Mouse (Mus musculus) heart, embryonic 11.5 days (tissue): ENCODE measurements around the gene Rhbdl1. TPM values are rescaled to one million over a fixed set of nuclear protein-coding genes. Genes with fewer than 3 reads are reported as not detected.
"Not testable (repeated sequence)": the region's sequence is repeated elsewhere in the genome, so short reads cannot be mapped to it uniquely, and the experiment has no call there.

Experiments used
- ATAC-seq: fragments of 200-750 bp; cut with Nextera tagmentation; replicated peaks from 2 replicates; pipeline ENCODE4 v1.8.0; 2017; ENCODE audit warnings: moderate library complexity; ENCODE audit not compliant: insufficient number of reproducible peaks, low FRiP score, low TSS enrichment
- H3K27ac ChIP-seq: fragments of 300-500 bp; sonication (generic); 2 replicates; pipeline ENCODE4 v1.5.1; 2014; ENCODE audit warnings: mild to moderate bottlenecking, low read depth, low read length
- H3K27me3 ChIP-seq: fragments of 300-500 bp; sonication (generic); 2 replicates; pipeline ENCODE4 v1.6.1; 2014; ENCODE audit warnings: mild to moderate bottlenecking, low read length, mixed read lengths; ENCODE audit not compliant: control insufficient read depth, insufficient read depth
- H3K36me3 ChIP-seq: fragments of 300-500 bp; sonication (generic); 2 replicates; pipeline ENCODE4 v1.6.1; 2014; ENCODE audit warnings: mild to moderate bottlenecking, low read length, moderate library complexity, mixed read lengths; ENCODE audit not compliant: control insufficient read depth, insufficient read depth
- H3K4me1 ChIP-seq: fragments of 300-500 bp; sonication (generic); 2 replicates; pipeline ENCODE4 v1.6.1; 2014; ENCODE audit warnings: low read length; ENCODE audit not compliant: control insufficient read depth, insufficient read depth
- H3K4me2 ChIP-seq: fragments of 300-500 bp; sonication (generic); 2 replicates; pipeline ENCODE4 v1.6.1; 2014; ENCODE audit warnings: mild to moderate bottlenecking, moderate library complexity
- H3K4me3 ChIP-seq: fragments of 300-500 bp; sonication (generic); 2 replicates; pipeline ENCODE4 v1.5.1; 2014; ENCODE audit warnings: low read depth, low read length
- H3K9ac ChIP-seq: fragments of 300-500 bp; sonication (generic); 2 replicates; pipeline ENCODE4 v1.6.1; 2014; ENCODE audit warnings: mild to moderate bottlenecking, low read depth, low read length, moderate library complexity
- H3K9me3 ChIP-seq: fragments of 300-500 bp; sonication (generic); replicated peaks from 2 replicates; pipeline ENCODE4 v1.6.1; 2016; ENCODE audit warnings: low read length; ENCODE audit not compliant: control insufficient read depth
- WGBS: fragments of 180-500 bp; shearing (Covaris S2); extraction: QIAGEN DNeasy Blood & Tissue Kit; methylation state at CpG from one replicate; pipeline ENCODE4 v1.1.7; 2014; ENCODE audit not compliant: insufficient replicate concordance; 5-methylcytosine and 5-hydroxymethylcytosine counted together
- polyA plus RNA-seq: library from polyadenylated mRNA; unstranded; fragments of >200 nt; fragmentation: Nextera tagmentation; extraction: Ambion mirVana; gene quantifications from 2 replicates; pipeline ENCODE4 v1.2.1, GENCODE M21; 2014

Rhbdl1 gene
- polyA plus RNA-seq, 1 experiment from 2014 or later = 2.5 TPM

DNA sequence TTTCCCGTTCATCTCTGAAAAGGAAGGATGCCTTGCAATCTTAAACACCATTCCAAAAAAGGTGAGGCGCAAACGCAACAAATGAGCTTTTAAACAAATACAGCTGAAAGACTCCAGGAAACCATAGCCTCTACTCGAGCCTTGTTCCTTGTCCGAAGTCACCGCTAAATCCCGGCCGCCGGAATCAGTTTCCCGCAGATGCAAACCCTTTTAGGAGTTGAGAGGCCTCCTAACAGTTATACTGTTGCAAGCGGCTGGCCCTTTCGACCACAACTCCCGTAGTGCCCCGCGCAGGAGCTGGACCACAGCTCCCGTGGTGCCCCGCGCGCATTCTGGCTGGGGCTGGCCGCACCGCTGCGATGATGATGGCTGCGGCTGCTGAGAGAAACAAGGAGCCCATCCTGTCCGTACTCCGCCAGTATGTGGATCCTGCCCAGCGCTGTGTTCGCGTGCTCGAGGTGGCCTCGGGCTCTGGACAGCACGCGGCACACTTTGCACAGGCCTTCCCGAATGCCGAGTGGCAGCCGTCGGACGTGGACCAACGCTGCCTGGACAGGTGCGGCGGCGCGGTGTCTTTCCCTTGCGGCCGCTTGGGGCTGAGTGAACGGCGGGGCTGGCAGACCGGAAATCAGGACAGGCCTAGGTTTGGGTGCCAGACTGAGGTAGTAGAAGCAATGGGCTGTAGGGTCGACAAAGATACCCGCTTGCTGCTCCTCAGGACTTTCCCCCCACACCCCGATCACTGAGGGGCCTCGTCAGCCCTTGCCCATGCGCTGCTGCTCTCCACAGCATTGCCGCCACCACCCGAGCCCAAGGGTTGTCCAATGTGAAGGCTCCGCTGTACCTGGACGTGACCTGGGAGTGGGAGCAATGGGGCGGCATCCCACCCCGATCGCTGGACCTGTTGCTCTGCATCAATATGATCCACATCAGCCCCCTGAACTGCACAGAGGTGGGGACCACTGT is 38.4 kb upstream of the Rhbdl1 start:
- peaks cover 20% of the 10 kb centered on the region for H3K4me1 ChIP-seq
- H3K9ac ChIP-seq = peak overlapping the region; percentile 80
- H3K27ac ChIP-seq = peak overlapping the region; percentile 89
- ATAC-seq = peak; percentile 80
- no peaks in the 10 kb centered on the region for H3K9me3 ChIP-seq
- no peaks in the 10 kb centered on the region for H3K27me3 ChIP-seq
- peak overlapping the region; percentile 96 for H3K4me2 ChIP-seq
- peaks cover 4% of the 10 kb centered on the region; the same call in 1 of the 2 replicates for H3K36me3 ChIP-seq
- H3K4me3 ChIP-seq = peak overlapping the region; percentile 85
- WGBS = 1% methylated on average over 59 of the region's 59 CpGs

DNA sequence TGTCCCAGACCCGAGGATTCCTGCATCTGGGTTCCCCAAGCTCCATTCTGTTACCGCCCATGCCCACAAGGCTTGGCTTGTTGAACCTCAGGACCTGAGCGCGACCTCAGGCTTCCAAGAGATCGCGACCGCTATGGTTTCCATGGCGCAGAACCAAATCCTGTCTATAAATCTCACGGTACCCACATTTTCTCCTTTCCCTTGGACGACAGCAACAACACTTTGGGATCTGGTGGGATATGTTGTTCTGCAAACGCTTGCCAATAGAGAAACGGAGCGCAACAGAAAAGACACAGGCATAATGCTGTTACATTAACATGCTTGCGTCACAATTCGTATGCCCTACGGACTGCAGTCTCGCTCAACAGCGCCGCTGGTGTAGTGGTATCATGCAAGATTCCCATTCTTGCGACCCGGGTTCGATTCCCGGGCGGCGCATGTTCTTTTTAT is 37.7 kb upstream of the Rhbdl1 start, which contains the start of gene Mettl26:
Gene Mettl26 (plus strand): TSS at position 354 of the 450 bp plus-strand sequence.
- Histone ChIP-seq H3K4me3 (peak within 1 kb of the TSS; percentile 85), H3K4me2 (peak within 1 kb of the TSS; percentile 96), H3K4me1 (peaks cover 20% of the 10 kb centered on the region), H3K27me3 (no peaks in the 10 kb centered on the region), H3K27ac (peak within 1 kb of the TSS; percentile 89), H3K9ac (peak within 1 kb of the TSS; percentile 80), H3K9me3 (no peaks in the 10 kb centered on the region), H3K36me3 (peaks cover 4% of the 10 kb centered on the region; the same call in 1 of the 2 replicates)
- WGBS = under 1% methylated on average over 25 of the region's 25 CpGs
- peak; percentile 72 for ATAC-seq

DNA sequence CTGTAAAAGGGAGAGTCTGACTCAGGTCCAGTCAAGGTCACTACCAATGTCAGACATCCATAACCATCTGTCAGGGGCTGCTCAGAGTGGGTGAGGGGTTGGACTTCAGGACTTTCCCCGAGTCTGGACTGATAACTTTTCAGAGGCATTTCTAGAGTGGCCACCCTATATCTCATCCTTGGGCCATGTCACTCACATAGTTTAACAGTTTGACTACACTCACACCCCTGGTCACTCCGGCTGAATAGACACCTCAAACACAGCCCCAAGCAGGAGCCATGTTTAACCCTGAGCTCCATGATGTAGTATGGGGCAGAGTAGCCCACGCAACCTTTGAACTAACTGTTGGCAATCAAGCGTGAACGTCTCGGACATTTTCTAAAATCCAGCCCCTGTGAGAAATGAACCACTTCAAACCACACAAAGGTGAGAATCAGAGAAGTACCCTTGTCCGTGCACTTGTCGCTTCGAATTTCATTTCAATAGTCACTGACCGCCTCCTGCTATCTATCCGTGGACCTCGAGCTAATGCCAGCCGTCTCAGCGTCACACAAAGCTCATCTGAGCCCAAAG is 37.1 kb upstream of the Rhbdl1 start:
- peak overlapping the region; percentile 89 for H3K27ac ChIP-seq
- H3K9me3 ChIP-seq = no peaks in the 10 kb centered on the region
- H3K27me3 ChIP-seq = no peaks in the 10 kb centered on the region
- H3K4me3 ChIP-seq = peak overlapping the region; percentile 85
- no peak; the same call in 1 of the 2 replicates for ATAC-seq
- 6% methylated on average over 14 of the region's 14 CpGs for WGBS
- H3K36me3 ChIP-seq = peaks cover 4% of the 10 kb centered on the region; the same call in 1 of the 2 replicates
- H3K4me2 ChIP-seq = peak overlapping the region; percentile 96
- H3K4me1 ChIP-seq = peaks cover 20% of the 10 kb centered on the region
- peak overlapping the region; percentile 80 for H3K9ac ChIP-seq

DNA sequence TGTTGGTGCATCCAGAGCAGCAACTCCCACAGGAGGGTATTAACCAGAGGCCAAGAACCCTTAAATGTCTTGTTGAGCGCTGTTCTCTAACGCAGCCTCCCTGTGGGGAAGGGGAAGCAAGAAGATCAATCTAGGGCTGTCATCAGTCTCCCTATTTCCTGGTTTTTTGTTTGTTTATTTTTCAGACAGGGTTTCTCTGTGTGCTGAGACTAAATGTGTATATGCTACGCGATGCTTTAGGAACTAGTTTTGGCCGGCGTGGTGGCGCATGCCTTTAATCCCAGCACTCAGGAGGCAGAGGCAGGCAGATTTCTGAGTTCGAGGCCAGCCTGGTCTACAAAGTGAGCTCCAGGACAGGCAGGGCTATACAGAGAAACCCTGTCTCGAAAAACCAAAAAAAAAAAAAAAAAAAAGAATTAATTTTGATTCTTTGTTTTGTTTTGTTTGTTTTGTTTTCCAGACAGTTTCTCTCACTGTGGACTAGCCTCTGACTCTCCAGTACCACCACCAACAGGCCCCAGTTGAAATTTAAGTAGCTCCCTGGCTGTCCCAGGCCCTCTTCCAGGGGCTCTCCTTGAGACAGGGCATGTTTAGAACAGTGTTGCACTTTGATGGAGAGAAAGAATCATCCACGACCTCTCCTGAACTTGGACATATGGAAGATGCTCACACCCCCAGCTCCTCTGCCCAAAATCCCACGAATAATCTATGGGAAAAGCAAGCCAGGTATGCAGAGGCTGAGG is 36.5 kb upstream of the Rhbdl1 start:
- Histone ChIP-seq H3K9me3 (no peaks in the 10 kb centered on the region), H3K4me1 (peaks cover 20% of the 10 kb centered on the region), H3K4me2 (peak overlapping the region; percentile 96), H3K9ac (no peak overlapping the region), H3K27me3 (no peaks in the 10 kb centered on the region), H3K4me3 (no peak overlapping the region; the same call in 1 of the 2 replicates), H3K27ac (peak overlapping the region; percentile 89; the same call in 1 of the 2 replicates), H3K36me3 (peaks cover 2% of the 10 kb centered on the region; the same call in 1 of the 2 replicates)
- WGBS = 73% methylated on average over 11 of the region's 11 CpGs
- ATAC-seq = no peak

DNA sequence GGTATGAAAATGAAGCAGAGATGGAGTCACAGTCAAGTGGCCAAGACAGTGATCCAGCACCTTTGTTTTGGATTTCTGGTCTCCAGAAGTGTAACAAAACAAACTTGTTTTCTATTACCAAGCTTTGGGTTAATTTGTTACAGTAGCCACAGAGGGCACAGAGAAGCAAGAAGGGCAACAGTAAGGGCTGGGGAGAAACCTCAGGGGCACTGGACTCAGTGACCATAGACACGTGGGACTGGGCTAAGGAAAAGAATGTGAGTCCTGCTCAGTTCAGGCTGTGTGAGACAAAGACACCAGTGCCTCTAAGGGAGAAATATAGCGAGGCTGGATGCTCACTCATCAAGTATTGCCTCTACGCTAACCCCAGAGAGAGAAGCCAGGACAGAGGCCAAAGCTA is 35.6 kb upstream of the Rhbdl1 start:
- 75% methylated on average over 3 of the region's 3 CpGs for WGBS

DNA sequence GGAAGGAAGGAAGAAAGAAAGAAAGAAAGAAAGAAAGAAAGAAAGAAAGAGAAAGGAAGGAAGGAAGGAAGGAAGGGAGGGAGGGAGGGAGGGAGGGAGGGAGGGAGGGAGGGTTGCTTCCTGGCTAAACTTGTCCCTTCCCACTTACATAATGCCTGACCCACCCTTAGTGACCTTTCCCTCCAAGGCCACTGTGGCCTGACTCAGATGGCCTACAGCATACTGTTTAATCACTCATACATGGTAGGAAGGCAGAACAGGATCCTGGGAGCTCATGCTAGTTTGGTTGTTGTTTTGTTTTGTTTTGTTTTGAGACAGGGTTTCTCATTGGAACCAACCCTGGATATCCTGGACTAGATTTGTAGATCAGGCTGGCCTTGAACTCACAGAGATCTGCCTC is 34.5 kb upstream of the Rhbdl1 start:
- not testable (repeated sequence) for ATAC-seq, H3K27me3 ChIP-seq, H3K9ac ChIP-seq, H3K9me3 ChIP-seq, H3K4me3 ChIP-seq, H3K36me3 ChIP-seq, H3K27ac ChIP-seq, H3K4me2 ChIP-seq
- peaks cover 19% of the 10 kb centered on the region for H3K4me1 ChIP-seq

More for the DNA sequence above, 35.6 kb upstream of the Rhbdl1 start:
- Histone ChIP-seq H3K4me2 (no peak overlapping the region), H3K4me3 (no peak overlapping the region), H3K4me1 (peaks cover 20% of the 10 kb centered on the region), H3K9ac (no peak overlapping the region), H3K36me3 (peaks cover under 1% of the 10 kb centered on the region; the same call in 1 of the 2 replicates), H3K9me3 (no peaks in the 10 kb centered on the region), H3K27me3 (no peaks in the 10 kb centered on the region), H3K27ac (no peak overlapping the region)
- ATAC-seq = no peak

DNA sequence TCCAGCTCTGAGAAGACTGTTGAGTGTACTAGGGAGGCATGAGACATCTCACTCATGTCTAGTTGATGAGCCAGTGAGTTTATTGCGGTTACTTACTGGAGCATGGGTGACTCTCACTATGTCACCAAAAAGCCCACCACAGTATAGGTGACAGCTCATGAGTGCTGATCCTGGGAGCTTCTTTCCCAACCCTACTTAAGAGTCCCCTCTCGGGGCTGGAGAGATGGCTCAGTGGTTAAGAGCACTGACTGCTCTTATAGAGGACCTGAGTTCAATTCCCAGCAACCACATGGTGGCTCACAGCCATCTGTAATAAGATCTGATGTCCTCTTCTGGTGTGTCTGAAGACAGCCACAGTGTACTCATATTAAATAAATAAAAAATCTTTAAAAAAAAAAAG is 32.9 kb upstream of the Rhbdl1 start:
- no peaks in the 10 kb centered on the region for H3K9me3 ChIP-seq
- H3K27me3 ChIP-seq = no peaks in the 10 kb centered on the region
- peaks cover 13% of the 10 kb centered on the region for H3K4me1 ChIP-seq
- no peak overlapping the region for H3K27ac ChIP-seq
- no peak overlapping the region for H3K4me2 ChIP-seq
- no peaks in the 10 kb centered on the region for H3K36me3 ChIP-seq
- no peak overlapping the region for H3K9ac ChIP-seq
- H3K4me3 ChIP-seq = no peak overlapping the region
- no peak for ATAC-seq
- 76% methylated on average over 2 of the region's 2 CpGs for WGBS

DNA sequence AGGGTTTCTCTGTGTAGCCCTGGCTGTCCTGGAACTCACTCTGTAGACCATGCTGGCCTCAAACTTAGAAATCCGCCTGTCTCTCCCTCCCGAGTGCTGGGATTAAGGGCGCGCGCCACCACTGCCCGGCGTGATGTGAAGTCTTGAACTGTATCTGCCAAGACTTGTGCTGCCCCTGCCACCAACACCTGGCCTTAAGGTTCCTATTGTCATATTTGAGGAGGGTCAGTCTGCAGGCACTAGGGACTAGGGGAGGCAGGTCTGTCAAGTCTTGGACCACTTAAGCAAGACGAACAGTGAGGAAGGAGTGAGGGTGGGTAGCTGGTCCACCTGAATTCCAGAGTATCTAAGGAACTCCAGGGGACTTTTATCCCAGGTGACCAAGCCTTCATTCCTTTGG is 32.4 kb upstream of the Rhbdl1 start:
- H3K4me3 ChIP-seq = no peak overlapping the region
- 85% methylated on average over 8 of the region's 8 CpGs for whole genome bisulfite sequencing
- no peak for ATAC-seq

More for the DNA sequence above, 32.4 kb upstream of the Rhbdl1 start:
- Histone ChIP-seq H3K27me3 (no peaks in the 10 kb centered on the region), H3K36me3 (no peaks in the 10 kb centered on the region), H3K9ac (no peak overlapping the region), H3K4me2 (no peak overlapping the region), H3K4me1 (peaks cover 13% of the 10 kb centered on the region), H3K27ac (no peak overlapping the region), H3K9me3 (no peaks in the 10 kb centered on the region)
